Mouse (Mus musculus) MEL (cell line): ENCODE results near the gene Gm49340. TPM values are rescaled to one million over a fixed set of nuclear protein-coding genes. Genes with fewer than 3 reads are reported as not detected.

Source experiments
- DNase-seq: peaks from one replicate; pipeline ENCODE4 v3.0.0; 2011; ENCODE audit warnings: low read depth, low spot score
- H3K27ac ChIP-seq: 2 replicates; pipeline ENCODE4 v1.5.1; 2012; ENCODE audit warnings: low read depth, mild to moderate bottlenecking, control low read depth, low read length, moderate library complexity; ENCODE audit not compliant: control insufficient read depth
- H3K27me3 ChIP-seq, 2 experiments: fragments of 150-350 bp in 1 of 2; sonication (generic) in 1 of 2; 2 replicates each; pipeline ENCODE4 v1.6.1; 2012; ENCODE audit warnings: low read length in 2 of 2, mild to moderate bottlenecking in 2 of 2, improper control_type of control experiment in 1 of 2, moderate library complexity in 1 of 2; ENCODE audit not compliant: insufficient read depth in 2 of 2, control insufficient read depth in 1 of 2
- H3K36me3 ChIP-seq, 2 experiments: 2 replicates each; pipeline ENCODE4 v1.6.1; 2012 to 2014; ENCODE audit warnings: low read length in 2 of 2, improper control_type of control experiment in 1 of 2, inconsistent platforms in 1 of 2, mild to moderate bottlenecking in 1 of 2; ENCODE audit not compliant: insufficient read depth in 2 of 2, control insufficient read depth in 1 of 2
- H3K4me1 ChIP-seq, 2 experiments: fragments of 150-350 bp in 1 of 2; sonication (generic) in 1 of 2; 2 replicates each; pipeline ENCODE4 v1.6.1; 2012; ENCODE audit warnings: low read length in 2 of 2, improper control_type of control experiment in 1 of 2, mild to moderate bottlenecking in 1 of 2; ENCODE audit not compliant: insufficient read depth in 2 of 2, control insufficient read depth in 1 of 2
- H3K4me3 ChIP-seq, 2 experiments: fragments of 150-350 bp in 1 of 2; sonication (generic) in 1 of 2; 2 replicates each; pipeline ENCODE4 v1.5.1; 2012; ENCODE audit warnings: low read depth in 2 of 2, low read length in 2 of 2, mild to moderate bottlenecking in 2 of 2, moderate library complexity in 2 of 2, control low read depth in 1 of 2, improper control_type of control experiment in 1 of 2; ENCODE audit not compliant: control insufficient read depth in 1 of 2, insufficient read depth in 1 of 2
- H3K79me2 ChIP-seq: 2 replicates; pipeline ENCODE4 v1.6.1; 2012; ENCODE audit warnings: mild to moderate bottlenecking, low read length, moderate library complexity; ENCODE audit not compliant: control insufficient read depth, poor library complexity, insufficient read depth
- H3K9ac ChIP-seq: 2 replicates; pipeline ENCODE4 v1.6.1; 2012; ENCODE audit warnings: low read depth, mild to moderate bottlenecking, control low read depth, low read length, moderate library complexity; ENCODE audit not compliant: control insufficient read depth, poor library complexity, severe bottlenecking
- H3K9me3 ChIP-seq: fragments of 150-350 bp; sonication (generic); replicated peaks from 2 replicates; pipeline ENCODE4 v1.6.1; 2012; ENCODE audit warnings: mild to moderate bottlenecking, low read length, improper control_type of control experiment, moderate library complexity; ENCODE audit not compliant: insufficient read depth
- BHLHE40 ChIP-seq: IDR thresholded peaks from 2 replicates; pipeline ENCODE4 v1.6.1; 2012; ENCODE audit warnings: low read depth, mild to moderate bottlenecking, inconsistent platforms, low read length, improper control_type of control experiment, borderline replicate concordance
- CHD1 ChIP-seq: IDR thresholded peaks from 2 replicates; pipeline ENCODE4 v1.6.1; 2012; ENCODE audit warnings: low read depth, mild to moderate bottlenecking, inconsistent platforms, low read length, improper control_type of control experiment
- CHD2 ChIP-seq: IDR thresholded peaks from 2 replicates; pipeline ENCODE4 v1.6.1; 2011; ENCODE audit warnings: low read length, improper control_type of control experiment
- E2F4 ChIP-seq: IDR thresholded peaks from 2 replicates; pipeline ENCODE4 v1.6.1; 2011; ENCODE audit warnings: low read depth, low read length, improper control_type of control experiment, borderline replicate concordance
- ELF1 ChIP-seq: IDR thresholded peaks from 2 replicates; pipeline ENCODE4 v1.6.1; 2014; ENCODE audit warnings: low read depth, mild to moderate bottlenecking, inconsistent platforms, low read length, improper control_type of control experiment, moderate library complexity
- EP300 ChIP-seq, 2 experiments: IDR thresholded peaks; 2 replicates each; pipeline ENCODE4 v1.6.1; 2011; ENCODE audit warnings: improper control_type of control experiment in 2 of 2, low read length in 2 of 2, low read depth in 1 of 2, mild to moderate bottlenecking in 1 of 2
- GABPA ChIP-seq: IDR thresholded peaks from 2 replicates; pipeline ENCODE4 v1.6.1; 2012; ENCODE audit warnings: low read depth, mild to moderate bottlenecking, inconsistent platforms, low read length, improper control_type of control experiment, moderate library complexity
- GATA1 ChIP-seq: IDR thresholded peaks from 2 replicates; pipeline ENCODE4 v1.6.1; 2011; ENCODE audit warnings: low read depth, low read length, improper control_type of control experiment
- HCFC1 ChIP-seq: IDR thresholded peaks from 2 replicates; pipeline ENCODE4 v1.6.1; 2012; ENCODE audit warnings: low read depth, mild to moderate bottlenecking, inconsistent platforms, low read length, improper control_type of control experiment, moderate library complexity
- JUND ChIP-seq: IDR thresholded peaks from 2 replicates; pipeline ENCODE4 v1.6.1; 2011; ENCODE audit warnings: low read depth, mild to moderate bottlenecking, improper control_type of control experiment, low read length
- KAT2A ChIP-seq: conservative IDR thresholded peaks from 2 replicates; pipeline ENCODE4 v1.6.1; 2012; ENCODE audit warnings: low read depth, low read length, improper control_type of control experiment, inconsistent platforms
- MAFK ChIP-seq: IDR thresholded peaks from 2 replicates; pipeline ENCODE4 v1.6.1; 2011; ENCODE audit warnings: low read depth, mild to moderate bottlenecking, low read length, improper control_type of control experiment, borderline replicate concordance
- MAX ChIP-seq: IDR thresholded peaks from 2 replicates; pipeline ENCODE4 v1.6.1; 2011; ENCODE audit warnings: low read length, improper control_type of control experiment
- MEF2A ChIP-seq: IDR thresholded peaks from 2 replicates; pipeline ENCODE4 v1.6.1; 2014; ENCODE audit warnings: low read depth, mild to moderate bottlenecking, inconsistent platforms, low read length, improper control_type of control experiment; ENCODE audit not compliant: poor library complexity, insufficient replicate concordance, severe bottlenecking; ENCODE audit errors: extremely low read depth
- MXI1 ChIP-seq: IDR thresholded peaks from 2 replicates; pipeline ENCODE4 v1.6.1; 2011; ENCODE audit warnings: mild to moderate bottlenecking, low read depth, low read length, improper control_type of control experiment
- MYB ChIP-seq: IDR thresholded peaks from 2 replicates; pipeline ENCODE4 v1.6.1; 2011; ENCODE audit warnings: mild to moderate bottlenecking, low read depth, low read length, improper control_type of control experiment
- MYC ChIP-seq: IDR thresholded peaks from 2 replicates; pipeline ENCODE4 v1.6.1; 2011; ENCODE audit warnings: low read depth, mild to moderate bottlenecking, low read length, improper control_type of control experiment, moderate library complexity
- POLR2AphosphoS5 ChIP-seq: IDR thresholded peaks from 2 replicates; pipeline ENCODE4 v1.6.1; 2012; ENCODE audit warnings: low read depth, borderline replicate concordance, mild to moderate bottlenecking, inconsistent platforms, low read length, moderate library complexity, mixed read lengths
- RAD21 ChIP-seq: IDR thresholded peaks from 2 replicates; pipeline ENCODE4 v1.6.1; 2011; ENCODE audit warnings: mild to moderate bottlenecking, low read depth, low read length, improper control_type of control experiment
- SIN3A ChIP-seq: IDR thresholded peaks from 2 replicates; pipeline ENCODE4 v1.6.1; 2012; ENCODE audit warnings: low read length, improper control_type of control experiment, inconsistent platforms
- TAL1 ChIP-seq: IDR thresholded peaks from 2 replicates; pipeline ENCODE4 v1.6.1; 2012; ENCODE audit warnings: mild to moderate bottlenecking, inconsistent platforms, low read length, moderate library complexity, mixed read lengths
- TBP ChIP-seq: IDR thresholded peaks from 2 replicates; pipeline ENCODE4 v1.8.0; 2011; ENCODE audit warnings: low read depth, low read length, improper control_type of control experiment
- UBTF ChIP-seq: IDR thresholded peaks from 2 replicates; pipeline ENCODE4 v1.6.1; 2012; ENCODE audit warnings: low read depth, mild to moderate bottlenecking, inconsistent platforms, low read length, improper control_type of control experiment, moderate library complexity, borderline replicate concordance; ENCODE audit not compliant: insufficient read depth
- USF2 ChIP-seq, 2 experiments: IDR thresholded peaks; 2 replicates each; pipeline ENCODE4 v1.6.1; 2011 to 2012; ENCODE audit warnings: improper control_type of control experiment in 2 of 2, low read length in 2 of 2, borderline replicate concordance in 1 of 2, inconsistent platforms in 1 of 2, low read depth in 1 of 2, mild to moderate bottlenecking in 1 of 2; ENCODE audit not compliant: insufficient read depth in 1 of 2
- ZKSCAN1 ChIP-seq: IDR thresholded peaks from 2 replicates; pipeline ENCODE4 v1.6.1; 2012; ENCODE audit warnings: low read depth, mild to moderate bottlenecking, inconsistent platforms, low read length, improper control_type of control experiment, moderate library complexity
- ZMIZ1 ChIP-seq: IDR thresholded peaks from 2 replicates; pipeline ENCODE4 v1.6.1; 2012; ENCODE audit warnings: low read depth, mild to moderate bottlenecking, inconsistent platforms, low read length, improper control_type of control experiment, moderate library complexity
- ZNF384 ChIP-seq: IDR thresholded peaks from 2 replicates; pipeline ENCODE4 v1.6.1; 2012; ENCODE audit warnings: low read depth, mild to moderate bottlenecking, inconsistent platforms, low read length, improper control_type of control experiment
- polyA plus RNA-seq, 2 experiments: library from polyadenylated mRNA; stranded (reverse) in 1 of 2; unstranded in 1 of 2; fragments of >175 nt in 1 of 2; fragments of >200 nt in 1 of 2; gene quantifications; 2 replicates each; pipeline versions ENCODE4 v1.2.1 to v1.2.4; 2012; ENCODE audit warnings: low replicate concordance in 2 of 2, low read depth in 1 of 2; ENCODE audit not compliant: insufficient read length in 2 of 2, insufficient read depth in 1 of 2, missing spikeins in 1 of 2
- total RNA-seq: library from RNA; depleted of rRNA; stranded (reverse); fragments of 300-350 nt; gene quantifications from 2 replicates; pipeline ENCODE4 v1.2.3, GENCODE M21; 2012

Gene Gm49340
- total and polyA plus RNA-seq, 3 experiments: not detected

GRCm38 (mm10) chr11:73283369-73283768 lies 46.2 kb upstream of the Gm49340 start:
- Histone ChIP-seq H3K9ac (no peak overlapping the region), H3K4me3 (no peak overlapping the region), H3K27ac (no peak overlapping the region), H3K9me3 (no peaks in the 10 kb centered on the region), H3K79me2 (no peaks in the 10 kb centered on the region), H3K4me1 (no peaks in the 10 kb centered on the region), H3K27me3 (no peaks in the 10 kb centered on the region), H3K36me3 (no peaks in the 10 kb centered on the region)
- no peak for DNase-seq
- TF ChIP-seq MYB (no peak), ZNF384 (no peak), ZMIZ1 (no peak), POLR2AphosphoS5 (no peak), CHD1 (no peak), CHD2 (no peak), TAL1 (no peak), GATA1 (no peak), MEF2A (no peak), EP300 (IDR thresholded peaks at IDR 0.05; ENCODE audit: low read depth in 1 of 2, low read length in 2 of 2) (no peak), MXI1 (no peak), BHLHE40 (no peak), RAD21 (no peak)

GRCm38 (mm10) chr11:73283926-73284325 lies 45.6 kb upstream of the Gm49340 start:
- no peak for DNase-seq
- no peak overlapping the region for H3K4me3 ChIP-seq

GRCm38 (mm10) chr11:73284351-73284750 lies 45.2 kb upstream of the Gm49340 start:
- no peaks in the 10 kb centered on the region for H3K36me3 ChIP-seq
- no peak for DNase-seq
- no peaks in the 10 kb centered on the region for H3K27me3 ChIP-seq
- H3K4me1 ChIP-seq: no peaks in the 10 kb centered on the region
- H3K4me3 ChIP-seq: no peak overlapping the region
- H3K27ac ChIP-seq: no peak overlapping the region
- H3K79me2 ChIP-seq: no peaks in the 10 kb centered on the region
- no peak overlapping the region for H3K9ac ChIP-seq
- no peaks in the 10 kb centered on the region for H3K9me3 ChIP-seq
- TF ChIP-seq CHD2 (no peak), ZNF384 (no peak), UBTF (no peak), EP300 (IDR thresholded peaks at IDR 0.05; ENCODE audit: low read depth in 1 of 2, low read length in 2 of 2) (no peak), USF2 (IDR thresholded peaks at IDR 0.05; ENCODE audit: borderline replicate concordance in 1 of 2, insufficient read depth in 1 of 2, low read depth in 1 of 2, low read length in 2 of 2) (no peak), ELF1 (no peak), TBP (no peak), MAX (no peak), E2F4 (no peak), ZKSCAN1 (no peak), HCFC1 (no peak), MYC (no peak), GABPA (no peak), KAT2A (no peak), JUND (no peak), MEF2A (no peak), SIN3A (no peak), MXI1 (no peak)

More at GRCm38 (mm10) chr11:73283926-73284325, 45.6 kb upstream of the Gm49340 start:
- H3K9ac ChIP-seq: no peak overlapping the region
- no peaks in the 10 kb centered on the region for H3K4me1 ChIP-seq
- H3K79me2 ChIP-seq: no peaks in the 10 kb centered on the region
- H3K27ac ChIP-seq: no peak overlapping the region
- H3K36me3 ChIP-seq: no peaks in the 10 kb centered on the region
- no peaks in the 10 kb centered on the region for H3K27me3 ChIP-seq
- no peak for TF ChIP-seq MYC
- no peak for TF ChIP-seq MAFK
- H3K9me3 ChIP-seq: no peaks in the 10 kb centered on the region
